Mouse (Mus musculus): ENCODE measurements around the gene Fmod.

DNA sequence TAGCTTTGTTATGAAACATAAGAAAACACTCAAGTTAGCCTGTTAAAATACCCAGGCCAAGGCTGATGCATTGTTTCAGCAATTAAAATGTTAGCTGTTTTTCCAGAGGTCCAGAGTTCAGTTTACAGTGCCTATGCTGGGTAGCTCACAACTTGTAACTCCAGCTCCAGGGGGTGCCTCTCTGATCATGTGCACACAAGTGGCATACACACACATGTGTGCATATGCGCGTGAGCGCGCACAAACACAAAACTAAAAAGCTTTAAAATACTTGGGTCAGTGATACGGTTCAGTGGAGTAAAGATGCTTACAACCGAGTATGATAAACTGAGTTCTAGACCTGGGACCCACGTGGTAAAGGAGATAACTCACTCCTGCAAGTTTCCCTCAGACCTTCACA, 52.0 kb downstream of the Fmod start:
- TF ChIP-seq CEBPB (IDR thresholded peaks at IDR 0.05; ENCODE audit: insufficient read depth, poor library complexity, severe bottlenecking) (no peak), POLR2AphosphoS2 (IDR thresholded peaks at IDR 0.05; ENCODE audit: insufficient read length, low read depth) (no peak), POLR2A (IDR thresholded peaks at IDR 0.05; ENCODE audit: insufficient read length, low read depth) (no peak), USF1 (IDR thresholded peaks at IDR 0.05; ENCODE audit: low read depth) (no peak), MAX (IDR thresholded peaks at IDR 0.05; ENCODE audit: low read depth) (no peak), TCF3 (IDR thresholded peaks at IDR 0.05; ENCODE audit: insufficient read length, low read depth) (no peak), E2F4 (IDR thresholded peaks at IDR 0.05; ENCODE audit: insufficient read depth) (no peak), TCF12 (IDR thresholded peaks at IDR 0.05; ENCODE audit: insufficient read depth, poor library complexity, severe bottlenecking) (no peak)

Measured in myocyte (in vitro differentiated cells).